Mouse (Mus musculus) liver, embryonic 16.5 days (tissue): ENCODE measurements around the gene Pcid2. TPM values are rescaled to one million over a fixed set of nuclear protein-coding genes. Genes with fewer than 3 reads are reported as not detected.
"Not testable (repeated sequence)": the region's sequence is repeated elsewhere in the genome, so short reads cannot be mapped to it uniquely, and the experiment has no call there.

Source experiments
- ATAC-seq: fragments of 200-750 bp; cut with Nextera tagmentation; 2 replicates; pipeline ENCODE4 v1.8.0; 2017; ENCODE audit warnings: low read depth, mild to moderate bottlenecking, moderate number of reproducible peaks, moderate library complexity
- H3K27ac ChIP-seq: fragments of 300-500 bp; sonication (generic); 2 replicates; pipeline ENCODE4 v1.5.1; 2014; ENCODE audit warnings: mild to moderate bottlenecking, low read length
- H3K27me3 ChIP-seq: fragments of 300-500 bp; sonication (generic); 2 replicates; pipeline ENCODE4 v1.6.1; 2014; ENCODE audit warnings: low read depth, low read length, mixed read lengths; ENCODE audit not compliant: control insufficient read depth, insufficient read depth
- H3K36me3 ChIP-seq: fragments of 300-500 bp; sonication (generic); 2 replicates; pipeline ENCODE4 v1.6.1; 2014; ENCODE audit warnings: mild to moderate bottlenecking; ENCODE audit not compliant: control insufficient read depth, insufficient read depth
- H3K4me1 ChIP-seq: fragments of 300-500 bp; sonication (generic); 2 replicates; pipeline ENCODE4 v1.6.1; 2014; ENCODE audit warnings: low read depth, low read length, mixed read lengths; ENCODE audit not compliant: control insufficient read depth
- H3K4me2 ChIP-seq: fragments of 300-500 bp; sonication (generic); 2 replicates; pipeline ENCODE4 v1.6.1; 2014; ENCODE audit warnings: low read depth, low read length, mixed read lengths
- H3K4me3 ChIP-seq: fragments of 300-500 bp; sonication (generic); 2 replicates; pipeline ENCODE4 v1.5.1; 2014; ENCODE audit warnings: low read depth, mild to moderate bottlenecking, low read length
- H3K9ac ChIP-seq: fragments of 300-500 bp; sonication (generic); 2 replicates; pipeline ENCODE4 v1.6.1; 2014; ENCODE audit warnings: low read depth, low read length
- H3K9me3 ChIP-seq: fragments of 300-500 bp; sonication (generic); replicated peaks from 2 replicates; pipeline ENCODE4 v1.6.1; 2016; ENCODE audit warnings: low read length; ENCODE audit not compliant: control insufficient read depth
- WGBS: fragments of 180-500 bp; shearing (Covaris S2); extraction: QIAGEN DNeasy Blood & Tissue Kit; methylation state at CpG from one replicate; pipeline ENCODE4 v1.1.7; 2014; ENCODE audit not compliant: insufficient replicate concordance; 5-methylcytosine and 5-hydroxymethylcytosine counted together
- polyA plus RNA-seq: library from polyadenylated mRNA; unstranded; fragments of >200 nt; fragmentation: Nextera tagmentation; extraction: Ambion mirVana; gene quantifications from 2 replicates; pipeline ENCODE4 v1.2.1, GENCODE M21; 2015

Pcid2 gene
- polyA plus RNA-seq: 13.1 and 14.3 TPM in 2 replicates

GRCm38 (mm10) chr8:13105087-13105881 is at the start of gene Pcid2, which contains the start of gene Cul4a:
Gene Pcid2 (minus strand): TSS chr8:13105459.
Gene Cul4a (plus strand): TSS chr8:13105621.
- 0% methylated on average over 72 of the region's 87 CpGs for WGBS

GRCm38 (mm10) chr8:13154099-13154498 is 48.8 kb upstream of the Pcid2 start:
- Histone ChIP-seq H3K27me3 (no peaks in the 10 kb centered on the region), H3K36me3 (peaks cover under 1% of the 10 kb centered on the region; the same call in 1 of the 2 replicates), H3K4me2 (no peak overlapping the region), H3K4me1 (peaks cover 5% of the 10 kb centered on the region), H3K27ac (no peak overlapping the region), H3K9ac (no peak overlapping the region), H3K4me3 (no peak overlapping the region), H3K9me3 (no peaks in the 10 kb centered on the region)
- no peak for ATAC-seq
- WGBS: 73% methylated on average over 9 of the region's 9 CpGs

More at GRCm38 (mm10) chr8:13105087-13105881, at the start of gene Pcid2, which contains the start of gene Cul4a:
- Histone ChIP-seq H3K36me3 (peaks cover 6% of the 10 kb centered on the region), H3K27ac (peak within 1 kb of the TSS; percentile 95), H3K4me1 (peaks cover 45% of the 10 kb centered on the region), H3K9me3 (no peaks in the 10 kb centered on the region), H3K27me3 (no peaks in the 10 kb centered on the region), H3K9ac (peak within 1 kb of the TSS; percentile 99), H3K4me3 (peak within 1 kb of the TSS; percentile 99), H3K4me2 (peak within 1 kb of the TSS; percentile 100)
- ATAC-seq: peak; percentile 87

GRCm38 (mm10) chr8:13150929-13151328 is 45.7 kb upstream of the Pcid2 start:
- no peak overlapping the region for H3K9ac ChIP-seq
- no peaks in the 10 kb centered on the region for H3K27me3 ChIP-seq
- H3K4me3 ChIP-seq: no peak overlapping the region
- peaks cover 16% of the 10 kb centered on the region; the same call in 1 of the 2 replicates for H3K36me3 ChIP-seq
- H3K27ac ChIP-seq: no peak overlapping the region
- no peak overlapping the region for H3K4me2 ChIP-seq
- 81% methylated on average over 2 of the region's 2 CpGs for WGBS
- H3K9me3 ChIP-seq: no peaks in the 10 kb centered on the region
- no peak for ATAC-seq
- no peaks in the 10 kb centered on the region for H3K4me1 ChIP-seq

GRCm38 (mm10) chr8:13149866-13150265 is 44.6 kb upstream of the Pcid2 start:
- H3K27me3 ChIP-seq: no peaks in the 10 kb centered on the region
- no peak overlapping the region for H3K9ac ChIP-seq
- no peak for ATAC-seq
- no peak overlapping the region for H3K4me2 ChIP-seq
- no peak overlapping the region for H3K4me3 ChIP-seq
- no peak overlapping the region for H3K27ac ChIP-seq
- peaks cover 24% of the 10 kb centered on the region; the same call in 1 of the 2 replicates for H3K36me3 ChIP-seq
- H3K4me1 ChIP-seq: no peaks in the 10 kb centered on the region
- WGBS: 72% methylated on average over 5 of the region's 5 CpGs
- H3K9me3 ChIP-seq: no peaks in the 10 kb centered on the region

GRCm38 (mm10) chr8:13149287-13149686 is 44.0 kb upstream of the Pcid2 start:
- peaks cover 29% of the 10 kb centered on the region; the same call in 1 of the 2 replicates for H3K36me3 ChIP-seq
- H3K9ac ChIP-seq: no peak overlapping the region
- no peak overlapping the region for H3K4me3 ChIP-seq
- ATAC-seq: no peak
- 87% methylated on average over 2 of the region's 2 CpGs for WGBS
- no peaks in the 10 kb centered on the region for H3K27me3 ChIP-seq
- H3K4me1 ChIP-seq: no peaks in the 10 kb centered on the region
- no peak overlapping the region for H3K4me2 ChIP-seq
- no peaks in the 10 kb centered on the region for H3K9me3 ChIP-seq
- no peak overlapping the region for H3K27ac ChIP-seq

GRCm38 (mm10) chr8:13148476-13148875 is 43.2 kb upstream of the Pcid2 start:
- Histone ChIP-seq H3K36me3 (peaks cover 36% of the 10 kb centered on the region), H3K4me3 (no peak overlapping the region), H3K27ac (no peak overlapping the region), H3K4me1 (no peaks in the 10 kb centered on the region), H3K9ac (no peak overlapping the region), H3K9me3 (no peaks in the 10 kb centered on the region), H3K4me2 (no peak overlapping the region), H3K27me3 (no peaks in the 10 kb centered on the region)
- ATAC-seq: no peak
- WGBS: 81% methylated on average over 2 of the region's 2 CpGs

GRCm38 (mm10) chr8:13141681-13142080 is 36.4 kb upstream of the Pcid2 start:
- Histone ChIP-seq H3K27me3 (no peaks in the 10 kb centered on the region), H3K9me3 (no peaks in the 10 kb centered on the region), H3K9ac (no peak overlapping the region), H3K4me1 (no peaks in the 10 kb centered on the region), H3K36me3 (peaks cover 92% of the 10 kb centered on the region), H3K4me2 (no peak overlapping the region), H3K27ac (no peak overlapping the region), H3K4me3 (no peak overlapping the region)
- 86% methylated on average over 5 of the region's 5 CpGs for WGBS
- no peak for ATAC-seq

- Histone ChIP-seq H3K36me3 (peaks cover 95% of the 10 kb centered on the region), H3K4me3 (no peak overlapping the region), H3K9me3 (no peaks in the 10 kb centered on the region), H3K27me3 (no peaks in the 10 kb centered on the region), H3K27ac (no peak overlapping the region), H3K4me1 (no peaks in the 10 kb centered on the region), H3K9ac (no peak overlapping the region), H3K4me2 (no peak overlapping the region)
- 90% methylated on average over 6 of the region's 6 CpGs for WGBS
- no peak for ATAC-seq
Measured at GRCm38 (mm10) chr8:13139641-13140182, 34.5 kb upstream of the Pcid2 start.

- H3K4me2 ChIP-seq, H3K4me3 ChIP-seq, H3K27me3 ChIP-seq, H3K9ac ChIP-seq, H3K4me1 ChIP-seq, H3K9me3 ChIP-seq, H3K27ac ChIP-seq: not testable (repeated sequence)
- peaks cover 83% of the 10 kb centered on the region for H3K36me3 ChIP-seq
- 55% methylated on average over 9 of the region's 9 CpGs for WGBS
- ATAC-seq: peak; percentile 53; the same call in 1 of the 2 replicates
Measured at GRCm38 (mm10) chr8:13132220-13132619, 27.0 kb upstream of the Pcid2 start.
